Mouse (Mus musculus): ENCODE results near the gene Add3. TPM values are rescaled to one million over a fixed set of nuclear protein-coding genes. Genes with fewer than 3 reads are reported as not detected.

Add3 gene
- total RNA-seq, 2 experiments from 2014 or later: 45.2 to 48.6 TPM

- peak in 1 of 2 experiments; percentile 39 for DNase-seq
- intact Hi-C loops (cut with DNase I): no loop called here
Observed at GRCm38 (mm10) chr19:53128494-53129337, 11.5 kb upstream of the Add3 start.

GRCm38 (mm10) chr19:53130399-53131175 is 9.7 kb upstream of the Add3 start:
- intact Hi-C loops (cut with DNase I): no loop called here
- peak in 1 of 2 experiments; percentile 38 for DNase-seq

DNA sequence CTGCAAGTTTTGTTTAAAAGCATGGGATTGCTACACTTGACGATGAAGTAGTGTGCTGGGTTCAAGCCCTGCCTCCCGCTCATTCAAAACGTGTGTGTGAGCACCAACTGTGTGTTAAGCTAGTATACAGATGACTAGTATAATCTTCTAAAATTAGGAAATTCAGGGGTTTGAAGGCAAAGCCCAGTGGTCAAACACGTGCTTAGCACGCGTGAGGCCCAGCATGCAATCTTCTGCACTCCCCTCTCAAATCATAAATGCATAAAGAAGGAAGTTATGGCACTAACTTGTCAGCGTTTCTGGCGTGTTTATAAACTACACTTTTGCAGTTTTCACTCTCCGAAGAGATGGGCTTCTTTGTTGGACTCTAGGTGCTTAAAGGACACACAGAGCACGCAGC is 7.8 kb upstream of the Add3 start:
- intact Hi-C loops (cut with DNase I): no loop called here
- no peak for DNase-seq

DNA sequence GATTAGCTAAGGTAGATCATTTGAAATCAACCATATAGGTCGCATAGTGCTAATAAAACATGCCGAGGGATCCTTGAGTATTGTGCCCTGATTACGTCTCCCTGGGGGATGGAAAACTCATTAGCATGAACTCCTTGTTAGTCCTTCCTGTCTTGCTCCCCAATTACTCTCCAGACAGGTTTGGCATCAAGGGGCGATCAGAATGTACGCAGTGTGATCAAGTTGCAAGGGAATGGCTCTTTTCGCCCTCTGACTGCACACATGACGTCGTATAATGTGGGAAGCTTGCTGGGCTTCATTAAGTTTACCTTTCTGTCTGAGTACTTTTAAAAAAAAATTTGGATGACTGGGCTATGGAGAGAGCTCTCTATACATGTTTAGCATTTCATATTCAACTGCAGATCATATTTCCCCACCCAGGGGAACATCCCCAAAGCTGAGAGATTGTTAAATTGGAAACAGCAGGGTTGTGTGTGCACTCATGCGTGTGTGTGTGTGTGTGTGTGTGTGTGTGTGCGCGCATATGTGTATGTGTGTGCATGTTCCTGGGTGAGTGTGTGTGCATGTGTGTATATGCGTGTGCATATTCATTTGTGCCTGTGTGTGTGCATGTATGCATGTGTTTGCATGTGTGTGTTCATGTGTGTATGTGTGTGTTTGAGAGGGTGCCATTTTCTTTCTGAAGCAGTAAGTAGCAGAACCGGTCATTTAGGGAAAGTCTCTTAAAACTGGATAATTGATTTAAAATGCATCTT is 3.7 kb upstream of the Add3 start:
- intact Hi-C loops (cut with DNase I): no loop called here
- no peak for DNase-seq

GRCm38 (mm10) chr19:53137116-53137670 is 3.0 kb upstream of the Add3 start:
- no peak for DNase-seq
- intact Hi-C loops (cut with DNase I): no loop called here

- no peak for DNase-seq
Observed at GRCm38 (mm10) chr19:53140804-53141250, 584 bp downstream of the Add3 start.

GRCm38 (mm10) chr19:53141251-53142072 is 1.2 kb downstream of the Add3 start:
- peak; percentile 69 to 78 for DNase-seq

More at GRCm38 (mm10) chr19:53140804-53141250, 584 bp downstream of the Add3 start:
- intact Hi-C loops (cut with DNase I): loop anchor here (2.0 to 5.0 kb wide), 7 partner anchors 56 to 191 kb away; partner anchors contain the start of gene Mxi1

GRCm38 (mm10) chr19:53142190-53143107 is 2.2 kb downstream of the Add3 start:
- peak; percentile 100 for DNase-seq
- intact Hi-C loops (cut with DNase I): loop anchor here (2.0 to 5.0 kb wide), 6 partner anchors 42 to 190 kb away; partner anchors contain the start of gene Mxi1

More at GRCm38 (mm10) chr19:53141251-53142072, 1.2 kb downstream of the Add3 start:
- intact Hi-C loops (cut with DNase I): loop anchor here (2.0 to 5.0 kb wide), 8 partner anchors 43 to 191 kb away; partner anchors contain the start of gene Mxi1

DNA sequence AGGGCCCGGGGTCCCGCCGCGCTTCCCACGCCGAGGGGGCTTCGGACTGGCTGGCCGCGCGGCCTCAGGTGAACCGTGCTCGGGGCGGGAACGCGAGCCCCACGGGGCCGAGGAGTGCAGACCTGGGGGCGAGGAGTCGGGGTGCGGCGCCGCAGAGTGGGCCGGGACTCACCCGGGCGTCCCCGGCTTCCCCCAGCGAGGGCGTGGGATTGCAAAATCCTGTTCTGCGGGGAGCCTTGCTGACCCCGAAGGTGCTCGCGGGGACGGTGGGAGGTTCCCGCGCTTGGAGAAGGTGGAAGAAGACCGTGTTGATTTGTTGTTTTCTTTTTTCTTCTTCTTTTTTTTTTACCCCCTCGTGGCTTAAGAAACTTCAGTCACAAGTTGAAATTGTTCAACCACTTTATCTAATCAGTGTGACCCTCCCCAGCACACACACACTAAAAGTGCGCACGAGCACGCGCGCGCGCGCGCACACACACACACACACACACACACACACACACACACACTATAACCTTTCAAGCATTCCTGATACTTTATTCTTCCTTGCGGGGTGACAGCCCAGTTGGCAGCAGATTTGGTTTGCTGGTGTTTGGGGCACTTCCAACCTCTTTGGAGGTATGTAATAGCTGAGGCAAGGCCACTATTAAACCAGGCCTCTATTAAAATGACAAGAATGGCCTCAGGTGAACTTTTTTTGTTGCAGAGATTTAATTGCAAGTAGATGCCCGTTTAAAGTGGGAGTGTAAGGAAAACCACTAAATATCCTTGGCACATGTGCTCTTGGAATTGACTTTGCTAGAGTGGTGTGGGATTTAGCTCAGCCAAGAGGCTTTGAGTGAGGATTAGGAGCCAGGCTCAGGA is 3.1 kb downstream of the Add3 start:
- no peak for DNase-seq
- intact Hi-C loops (cut with DNase I): loop anchor here (2.0 to 5.0 kb wide), 6 partner anchors 41 to 189 kb away; partner anchors contain the start of gene Mxi1

- intact Hi-C loops (cut with DNase I): no loop called here
Observed at GRCm38 (mm10) chr19:53145075-53145474, 4.8 kb downstream of the Add3 start.

DNA sequence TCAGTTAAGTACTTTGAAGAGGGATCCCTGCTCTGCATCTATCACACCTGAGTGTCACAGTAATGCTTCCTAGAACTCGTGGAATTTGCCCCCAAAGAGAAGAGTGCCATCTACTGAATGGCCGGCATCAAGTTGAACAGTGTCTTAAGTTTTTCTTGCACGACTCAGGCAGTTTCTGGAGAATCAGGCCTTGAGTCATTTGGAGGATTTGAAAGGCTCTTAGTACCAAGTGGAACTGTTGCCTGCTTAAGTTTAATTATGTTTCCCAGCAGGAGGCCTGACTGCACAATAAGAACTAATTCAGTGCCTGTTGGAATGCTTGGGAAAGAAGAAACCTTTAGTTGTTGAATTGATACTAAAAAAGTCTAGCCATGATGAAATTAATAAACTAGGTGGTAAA is 9.1 kb downstream of the Add3 start:
- intact Hi-C loops (cut with DNase I): no loop called here

More at GRCm38 (mm10) chr19:53145075-53145474, 4.8 kb downstream of the Add3 start:
- DNase-seq: no peak

DNA sequence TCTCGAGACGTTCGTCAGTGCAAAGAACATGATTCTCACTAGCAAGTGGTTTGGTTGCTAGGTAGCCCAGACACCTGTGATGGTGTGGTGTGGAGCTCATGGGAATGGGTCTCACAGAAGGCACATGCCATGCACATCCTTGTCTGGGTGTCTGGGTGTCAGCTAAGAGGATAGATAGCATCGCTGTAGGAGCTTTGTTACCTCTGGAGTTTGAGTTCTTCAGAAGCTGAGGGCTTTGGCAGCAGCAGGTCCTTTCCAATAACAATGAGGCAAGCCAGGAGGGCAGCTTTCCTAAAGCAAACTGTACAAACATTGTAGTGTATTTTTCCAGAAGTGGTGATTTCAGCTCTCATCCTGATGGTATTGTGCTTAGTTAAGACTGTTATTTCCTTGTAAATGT is 12.2 kb downstream of the Add3 start:
- intact Hi-C loops (cut with DNase I): no loop called here

More for the DNA sequence above, 9.1 kb downstream of the Add3 start:
- DNase-seq: no peak

GRCm38 (mm10) chr19:53153096-53153495 is 12.9 kb downstream of the Add3 start:
- DNase-seq: no peak
- intact Hi-C loops (cut with DNase I): no loop called here

More for the DNA sequence above, 12.2 kb downstream of the Add3 start:
- no peak for DNase-seq

- intact Hi-C loops (cut with DNase I): no loop called here
- DNase-seq: no peak
Observed at GRCm38 (mm10) chr19:53154156-53154555, 13.9 kb downstream of the Add3 start.

DNA sequence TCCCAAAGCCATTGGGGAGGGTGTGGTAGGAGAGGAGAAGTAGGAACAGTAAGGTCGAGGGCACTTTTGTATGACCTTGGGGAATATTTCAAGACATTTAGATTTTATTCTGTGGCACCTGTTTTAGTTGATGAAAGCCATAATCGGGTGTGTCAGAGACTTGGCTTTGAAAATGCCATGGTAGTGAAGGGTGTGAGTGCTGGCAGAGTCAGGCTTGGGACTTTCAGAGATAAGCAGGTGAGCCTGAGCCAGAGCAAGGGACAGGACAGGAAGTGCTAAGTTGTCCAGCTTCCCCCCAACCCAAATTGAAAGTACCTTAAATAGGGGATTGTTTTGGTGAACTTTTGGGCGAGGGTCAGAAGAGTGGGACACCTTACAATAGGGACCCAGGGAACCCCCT is 16.1 kb downstream of the Add3 start:
- intact Hi-C loops (cut with DNase I): no loop called here
- DNase-seq: no peak

- intact Hi-C loops (cut with DNase I): no loop called here
- DNase-seq: no peak
Observed at GRCm38 (mm10) chr19:53157176-53157575, 16.9 kb downstream of the Add3 start.

- intact Hi-C loops (cut with DNase I): no loop called here
- no peak for DNase-seq
Observed at GRCm38 (mm10) chr19:53159351-53159750, 19.1 kb downstream of the Add3 start.

Data from heart, postnatal 36 days (tissue).